Mouse (Mus musculus) CD4-positive naive resting alpha-beta T cell, adult 57 days (primary cell): ENCODE measurements around the gene Igfn1. TPM values are rescaled to one million over a fixed set of nuclear protein-coding genes. Genes with fewer than 3 reads are reported as not detected.

Source experiments
- total RNA-seq: library from RNA; stranded (reverse); gene quantifications from one replicate; pipeline ENCODE4 v1.2.4, GENCODE M21; 2023

The Igfn1 gene
- not detected for total RNA-seq

GRCm38 (mm10) chr1:136006292-136006748 is at the start of gene Igfn1:
Igfn1 (minus strand) TSS chr1:136006342.

DNA sequence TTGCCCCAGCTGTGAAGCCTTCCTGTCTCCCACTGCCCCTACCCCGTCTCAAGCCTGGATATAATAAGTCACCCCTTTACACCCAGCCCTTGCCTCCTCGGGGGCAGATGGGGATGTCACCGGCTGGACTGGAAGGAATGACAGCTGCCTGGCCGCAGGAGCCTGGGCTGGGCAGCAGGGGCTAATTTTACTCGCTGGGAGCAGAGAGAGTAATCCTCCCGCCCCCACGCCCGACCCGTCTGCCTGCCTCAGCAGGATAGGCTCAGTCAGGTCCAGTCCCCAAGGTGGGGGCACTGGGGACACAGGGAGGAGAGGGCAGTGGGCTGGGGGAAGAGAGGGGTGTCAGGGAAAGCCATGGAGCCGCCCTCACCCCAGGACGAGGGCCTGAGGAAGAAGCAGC is 46.4 kb upstream of the Igfn1 start, which contains the start of gene Cacna1s:
Gene Cacna1s, plus strand, starts transcription at position 204 of the 400 bp plus-strand sequence.

GRCm38 (mm10) chr1:136050312-136051012 is 44.3 kb upstream of the Igfn1 start, which contains the start of gene Ascl5:
Ascl5 (plus strand) TSS chr1:136050804.

DNA sequence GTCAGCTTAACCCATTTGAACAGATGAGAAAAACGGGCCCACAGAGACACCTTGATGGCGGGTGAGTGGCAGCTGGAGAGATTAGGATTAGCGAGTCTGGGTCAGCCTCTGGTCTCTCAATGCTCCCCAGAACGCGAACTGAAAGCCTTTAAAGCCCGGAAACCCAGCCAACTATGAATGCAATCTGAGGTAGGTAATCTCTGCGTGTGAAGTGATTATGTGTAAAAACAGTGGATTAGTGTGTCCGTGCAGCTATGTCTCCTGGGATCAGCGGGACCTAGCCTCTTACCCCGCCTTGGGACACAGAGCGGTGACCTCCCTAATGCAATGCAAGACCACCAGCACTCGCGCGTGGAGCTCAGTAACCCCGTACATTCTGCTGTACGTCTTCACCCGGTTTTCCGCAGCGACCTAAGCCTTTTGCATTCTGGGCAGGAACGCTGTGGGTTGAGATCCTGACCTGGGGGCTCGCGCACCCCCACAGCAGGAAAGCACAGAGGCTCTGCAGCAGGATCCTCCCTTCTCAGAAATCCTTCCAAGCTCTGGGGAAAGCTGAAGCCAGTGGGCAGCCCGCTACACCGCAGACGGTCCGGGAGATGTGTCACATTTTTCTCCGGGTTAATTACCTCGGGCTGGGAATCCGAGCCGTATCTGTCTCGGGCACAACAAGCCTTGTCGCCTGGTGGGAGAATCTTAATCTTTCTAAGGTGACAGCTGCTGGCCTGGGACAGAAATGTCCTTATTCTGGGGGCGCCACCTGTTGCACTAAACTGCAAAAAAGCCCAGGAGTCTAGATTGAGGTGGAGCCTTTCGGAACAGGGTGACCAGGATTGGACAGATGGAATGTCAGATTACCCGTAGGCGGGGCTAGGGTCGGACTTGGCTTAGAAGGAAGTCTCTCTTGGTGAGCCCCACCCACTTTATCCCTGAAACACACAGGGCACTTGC is 1.3 kb upstream of the Igfn1 start, which contains the start of gene Tmem9:
Gene Tmem9, plus strand, starts transcription at position 940 of the 948 bp plus-strand sequence.

GRCm38 (mm10) chr1:135918644-135919407 is 87.3 kb downstream of the Igfn1 start, which contains the start of gene Pkp1:
Pkp1 (minus strand) TSS chr1:135919207.

Other genes with a start within 250 kb of the Igfn1 start
- gene Phlda3, start 240.2 kb downstream of the Igfn1 start, total RNA-seq: not detected
- gene Tnni1, start 226.9 kb downstream of the Igfn1 start, total RNA-seq: 0.59 TPM
- gene Lad1, start 187.7 kb downstream of the Igfn1 start, total RNA-seq: 1.2 TPM
- gene Tnnt2, start 170.0 kb downstream of the Igfn1 start, total RNA-seq: 0.71 TPM
- gene Pkp1, start 87.1 kb downstream of the Igfn1 start, total RNA-seq: not detected
- 11.6 TPM for gene Tmem9, start 1.8 kb upstream of the Igfn1 start, total RNA-seq
- not detected for gene Ascl5, start 44.5 kb upstream of the Igfn1 start, total RNA-seq
- gene Cacna1s, start 46.4 kb upstream of the Igfn1 start, total RNA-seq: not detected
- 376 TPM for gene Kif21b, start 125.0 kb upstream of the Igfn1 start, total RNA-seq
- not detected for gene Mroh3, start 206.5 kb upstream of the Igfn1 start, total RNA-seq
- gene Inava, start 227.9 kb upstream of the Igfn1 start, total RNA-seq: not detected